Mouse (Mus musculus): ENCODE measurements around the gene St7. TPM values are rescaled to one million over a fixed set of nuclear protein-coding genes. Genes with fewer than 3 reads are reported as not detected.

St7 gene
- total and polyA plus RNA-seq, 2 experiments from 2014 or later = 17.7 to 38.5 TPM

GRCm38 (mm10) chr6:17855616-17856015, 162.9 kb downstream of the St7 start:
- no peak overlapping the region for H3K4me3 ChIP-seq (ENCODE audit: low read depth, low read length)
- H3K4me2 ChIP-seq (ENCODE audit: low read depth, low read length) = no peak overlapping the region
- no peak overlapping the region for H3K27ac ChIP-seq (ENCODE audit: low read depth)
- ATAC-seq (ENCODE audit: insufficient read depth, low read depth) (no peak), DNase-seq (ENCODE audit: low spot score) (no peak)
- TF ChIP-seq CTCF (IDR thresholded peaks at IDR 0.05; ENCODE audit: low read depth) (no peak), EP300 (IDR thresholded peaks at IDR 0.05; ENCODE audit: low read depth) (no peak)
- H3K4me1 ChIP-seq (ENCODE audit: control insufficient read depth, insufficient read depth) = no peaks in the 10 kb centered on the region
- no peaks in the 10 kb centered on the region for H3K27me3 ChIP-seq (ENCODE audit: control insufficient read depth, insufficient read depth, low read length)
- peaks cover 24% of the 10 kb centered on the region for H3K36me3 ChIP-seq (replicated peaks; ENCODE audit: control insufficient read depth, insufficient read depth, low read length)
- 95% methylated on average over 2 of the region's 2 CpGs for WGBS
- no peaks in the 10 kb centered on the region for H3K9me3 ChIP-seq (replicated peaks; ENCODE audit: control insufficient read depth, low read length)
- no peak overlapping the region for H3K9ac ChIP-seq (replicated peaks; ENCODE audit: low read depth, low read length)

GRCm38 (mm10) chr6:17859564-17859963, 166.8 kb downstream of the St7 start:
- WGBS = 82% methylated on average over 1 of the region's 1 CpGs
- Histone ChIP-seq H3K27ac (ENCODE audit: low read depth) (no peak overlapping the region; the same call in 1 of the 2 replicates), H3K4me2 (ENCODE audit: low read depth, low read length) (no peak overlapping the region), H3K36me3 (replicated peaks; ENCODE audit: control insufficient read depth, insufficient read depth, low read length) (peaks cover 28% of the 10 kb centered on the region), H3K27me3 (ENCODE audit: control insufficient read depth, insufficient read depth, low read length) (no peaks in the 10 kb centered on the region), H3K9ac (replicated peaks; ENCODE audit: low read depth, low read length) (no peak overlapping the region), H3K4me1 (ENCODE audit: control insufficient read depth, insufficient read depth) (no peaks in the 10 kb centered on the region), H3K4me3 (ENCODE audit: low read depth, low read length) (no peak overlapping the region), H3K9me3 (replicated peaks; ENCODE audit: control insufficient read depth, low read length) (no peaks in the 10 kb centered on the region)
- TF ChIP-seq CTCF (IDR thresholded peaks at IDR 0.05; ENCODE audit: low read depth) = no peak
- no peak for TF ChIP-seq EP300 (IDR thresholded peaks at IDR 0.05; ENCODE audit: low read depth)
- ATAC-seq (ENCODE audit: insufficient read depth, low read depth) (no peak; the same call in 1 of the 2 replicates), DNase-seq (ENCODE audit: low spot score) (no peak)

GRCm38 (mm10) chr6:17860463-17860862, 167.7 kb downstream of the St7 start:
- ATAC-seq (ENCODE audit: insufficient read depth, low read depth) = no peak
- Histone ChIP-seq H3K27ac (ENCODE audit: low read depth) (no peak overlapping the region), H3K27me3 (ENCODE audit: control insufficient read depth, insufficient read depth, low read length) (no peaks in the 10 kb centered on the region), H3K4me1 (ENCODE audit: control insufficient read depth, insufficient read depth) (no peaks in the 10 kb centered on the region), H3K4me3 (ENCODE audit: low read depth, low read length) (no peak overlapping the region), H3K9me3 (replicated peaks; ENCODE audit: control insufficient read depth, low read length) (no peaks in the 10 kb centered on the region), H3K36me3 (replicated peaks; ENCODE audit: control insufficient read depth, insufficient read depth, low read length) (peaks cover 23% of the 10 kb centered on the region), H3K9ac (replicated peaks; ENCODE audit: low read depth, low read length) (no peak overlapping the region), H3K4me2 (ENCODE audit: low read depth, low read length) (no peak overlapping the region)
- no peak for TF ChIP-seq EP300 (IDR thresholded peaks at IDR 0.05; ENCODE audit: low read depth)
- no peak for TF ChIP-seq CTCF (IDR thresholded peaks at IDR 0.05; ENCODE audit: low read depth)
- WGBS = 100% methylated on average over 1 of the region's 1 CpGs
- no peak for DNase-seq (ENCODE audit: low spot score)

GRCm38 (mm10) chr6:17867796-17868195, 175.1 kb downstream of the St7 start:
- 57% methylated on average over 1 of the region's 1 CpGs for WGBS
- H3K27ac ChIP-seq (ENCODE audit: low read depth) = no peak overlapping the region
- H3K9ac ChIP-seq (replicated peaks; ENCODE audit: low read depth, low read length) = no peak overlapping the region
- peaks cover 44% of the 10 kb centered on the region for H3K36me3 ChIP-seq (replicated peaks; ENCODE audit: control insufficient read depth, insufficient read depth, low read length)
- H3K4me2 ChIP-seq (ENCODE audit: low read depth, low read length) = no peak overlapping the region
- H3K27me3 ChIP-seq (ENCODE audit: control insufficient read depth, insufficient read depth, low read length) = no peaks in the 10 kb centered on the region
- 0 out of 2 replicates have a peak, but pooled peaks cover 4% of the 10 kb centered on the region for H3K9me3 ChIP-seq (replicated peaks; ENCODE audit: control insufficient read depth, low read length)
- H3K4me1 ChIP-seq (ENCODE audit: control insufficient read depth, insufficient read depth) = no peaks in the 10 kb centered on the region
- no peak overlapping the region for H3K4me3 ChIP-seq (ENCODE audit: low read depth, low read length)
- ATAC-seq (ENCODE audit: insufficient read depth, low read depth) = no peak
- DNase-seq (ENCODE audit: low spot score) = no peak
- TF ChIP-seq CTCF (IDR thresholded peaks at IDR 0.05; ENCODE audit: low read depth) (no peak), EP300 (IDR thresholded peaks at IDR 0.05; ENCODE audit: low read depth) (no peak)

GRCm38 (mm10) chr6:17871831-17872372, 179.2 kb downstream of the St7 start:
- H3K9ac ChIP-seq (replicated peaks; ENCODE audit: low read depth, low read length) = no peak overlapping the region
- H3K36me3 ChIP-seq (replicated peaks; ENCODE audit: control insufficient read depth, insufficient read depth, low read length) = peaks cover 42% of the 10 kb centered on the region
- 81% methylated on average over 3 of the region's 3 CpGs for WGBS
- no peak overlapping the region for H3K4me3 ChIP-seq (ENCODE audit: low read depth, low read length)
- TF ChIP-seq EP300 (IDR thresholded peaks at IDR 0.05; ENCODE audit: low read depth) (no peak), CTCF (IDR thresholded peaks at IDR 0.05; ENCODE audit: low read depth) (no peak)
- no peak overlapping the region for H3K27ac ChIP-seq (ENCODE audit: low read depth)
- 0 out of 2 replicates have a peak, but pooled peaks cover 8% of the 10 kb centered on the region for H3K4me1 ChIP-seq (ENCODE audit: control insufficient read depth, insufficient read depth)
- no peak overlapping the region for H3K4me2 ChIP-seq (ENCODE audit: low read depth, low read length)
- no peak for ATAC-seq (ENCODE audit: insufficient read depth, low read depth)
- H3K9me3 ChIP-seq (replicated peaks; ENCODE audit: control insufficient read depth, low read length) = 0 out of 2 replicates have a peak, but pooled peaks cover 4% of the 10 kb centered on the region
- H3K27me3 ChIP-seq (ENCODE audit: control insufficient read depth, insufficient read depth, low read length) = no peaks in the 10 kb centered on the region
- DNase-seq (ENCODE audit: low spot score) = no peak

- H3K4me2 ChIP-seq (ENCODE audit: low read depth, low read length) = no peak overlapping the region
- no peak overlapping the region for H3K27ac ChIP-seq (ENCODE audit: low read depth)
- H3K36me3 ChIP-seq (replicated peaks; ENCODE audit: control insufficient read depth, insufficient read depth, low read length) = peaks cover 27% of the 10 kb centered on the region; the same call in 1 of the 2 replicates
- no peak for DNase-seq (ENCODE audit: low spot score)
- no peak overlapping the region for H3K9ac ChIP-seq (replicated peaks; ENCODE audit: low read depth, low read length)
- no peak for ATAC-seq (ENCODE audit: insufficient read depth, low read depth)
- H3K4me3 ChIP-seq (ENCODE audit: low read depth, low read length) = no peak overlapping the region
- WGBS = 45% methylated on average over 7 of the region's 7 CpGs
- 0 out of 2 replicates have a peak, but pooled peaks cover 9% of the 10 kb centered on the region for H3K4me1 ChIP-seq (ENCODE audit: control insufficient read depth, insufficient read depth)
- H3K27me3 ChIP-seq (ENCODE audit: control insufficient read depth, insufficient read depth, low read length) = no peaks in the 10 kb centered on the region
- H3K9me3 ChIP-seq (replicated peaks; ENCODE audit: control insufficient read depth, low read length) = no peaks in the 10 kb centered on the region
- TF ChIP-seq EP300 (IDR thresholded peaks at IDR 0.05; ENCODE audit: low read depth) (no peak), CTCF (IDR thresholded peaks at IDR 0.05; ENCODE audit: low read depth) (no peak)
Measured at GRCm38 (mm10) chr6:17875606-17876005, 182.9 kb downstream of the St7 start.

Measured in heart, postnatal 0 days (tissue).